Mouse (Mus musculus): ENCODE data around the gene Grhl1. TPM values are rescaled to one million over a fixed set of nuclear protein-coding genes. Genes with fewer than 3 reads are reported as not detected.

The Grhl1 gene
- polyA plus RNA-seq, 1 experiment from 2014 or later = 0.52 TPM

DNA sequence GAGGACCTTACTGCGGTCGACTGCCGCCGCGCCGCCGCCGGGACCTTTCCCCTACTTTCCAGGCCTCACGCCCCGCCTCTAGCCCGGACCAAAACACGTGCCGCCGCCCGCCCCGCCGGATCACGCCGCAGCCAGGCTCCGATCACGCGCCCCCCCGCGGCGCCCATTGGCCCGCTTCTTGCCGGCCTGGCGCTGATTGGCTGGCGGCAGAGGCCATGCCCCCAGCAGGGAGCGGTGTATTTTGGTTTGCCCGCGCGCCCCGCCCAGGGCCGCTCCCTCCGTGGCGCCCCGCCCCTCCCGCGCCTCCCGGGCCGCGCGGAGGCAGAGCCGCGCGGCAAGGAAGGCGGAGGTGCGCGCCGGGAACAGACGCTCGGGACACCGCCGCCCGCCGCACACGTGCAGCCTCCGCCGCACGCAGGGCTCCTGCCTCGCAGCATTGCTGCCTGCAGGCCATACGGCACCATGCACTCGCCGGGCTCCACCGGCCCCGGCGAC is 79.0 kb downstream of the Grhl1 start, which contains the start of gene Klf11:
TSS of gene Klf11 (plus strand) at position 212 of the 495 bp plus-strand sequence.
- peak within 1 kb of the TSS; percentile 86 for H3K4me3 ChIP-seq (replicated peaks)
- peak within 1 kb of the TSS; percentile 94 for H3K27ac ChIP-seq
- H3K36me3 ChIP-seq (replicated peaks) = peaks cover 27% of the 10 kb centered on the region
- under 1% methylated on average over 67 of the region's 68 CpGs for WGBS
- H3K9ac ChIP-seq = peak within 1 kb of the TSS; percentile 90
- H3K4me2 ChIP-seq = peak within 1 kb of the TSS; percentile 66
- H3K4me1 ChIP-seq = peaks cover 28% of the 10 kb centered on the region
- ATAC-seq (ENCODE audit: low FRiP score) = peak; percentile 94
- H3K9me3 ChIP-seq = no peaks in the 10 kb centered on the region
- peaks cover 4% of the 10 kb centered on the region; the same call in 1 of the 2 replicates for H3K27me3 ChIP-seq

DNA sequence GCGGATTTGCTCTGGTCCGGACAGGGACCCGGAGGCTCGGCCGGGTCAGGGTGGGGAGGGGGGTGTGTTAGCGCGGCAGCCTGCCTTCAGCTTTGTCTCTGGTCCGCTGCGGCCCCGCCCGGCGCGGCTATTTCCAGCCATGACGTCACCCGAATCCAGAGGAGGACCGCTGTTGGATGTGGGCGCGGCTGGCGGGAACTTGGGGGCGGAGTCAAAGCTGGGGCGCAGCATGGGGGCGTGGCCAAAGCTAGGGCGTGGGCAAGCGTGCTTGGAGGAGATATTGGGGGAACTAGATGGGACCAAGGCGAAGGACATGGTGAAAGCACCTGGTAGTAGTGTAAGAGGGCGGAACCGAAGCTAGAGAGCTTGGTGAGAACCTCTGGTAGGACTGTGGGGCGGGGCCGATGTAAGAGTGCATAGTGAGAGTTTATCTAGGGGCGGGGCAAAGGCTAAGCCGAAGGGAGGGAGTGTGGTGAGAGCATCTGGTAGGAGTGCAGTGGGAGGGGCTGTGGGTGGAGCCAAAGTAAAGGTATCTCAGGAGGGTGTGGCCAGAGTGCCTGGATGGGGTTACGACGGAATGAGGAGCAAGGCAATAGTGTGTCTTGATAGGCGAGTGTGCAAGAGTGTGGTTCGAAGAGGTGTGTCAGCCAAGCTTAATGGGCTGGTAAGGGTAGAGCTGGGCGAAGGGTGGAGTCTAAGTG is 79.7 kb downstream of the Grhl1 start:
- Histone ChIP-seq H3K27ac (peak overlapping the region; percentile 94), H3K4me2 (peak overlapping the region; percentile 66), H3K36me3 (replicated peaks) (peaks cover 30% of the 10 kb centered on the region), H3K9me3 (no peaks in the 10 kb centered on the region), H3K4me1 (peaks cover 34% of the 10 kb centered on the region), H3K27me3 (peaks cover 4% of the 10 kb centered on the region; the same call in 1 of the 2 replicates), H3K9ac (peak overlapping the region; percentile 90), H3K4me3 (replicated peaks) (peak overlapping the region; percentile 86)
- ATAC-seq (ENCODE audit: low FRiP score) = peak; percentile 88
- 2% methylated on average over 36 of the region's 36 CpGs for WGBS

DNA sequence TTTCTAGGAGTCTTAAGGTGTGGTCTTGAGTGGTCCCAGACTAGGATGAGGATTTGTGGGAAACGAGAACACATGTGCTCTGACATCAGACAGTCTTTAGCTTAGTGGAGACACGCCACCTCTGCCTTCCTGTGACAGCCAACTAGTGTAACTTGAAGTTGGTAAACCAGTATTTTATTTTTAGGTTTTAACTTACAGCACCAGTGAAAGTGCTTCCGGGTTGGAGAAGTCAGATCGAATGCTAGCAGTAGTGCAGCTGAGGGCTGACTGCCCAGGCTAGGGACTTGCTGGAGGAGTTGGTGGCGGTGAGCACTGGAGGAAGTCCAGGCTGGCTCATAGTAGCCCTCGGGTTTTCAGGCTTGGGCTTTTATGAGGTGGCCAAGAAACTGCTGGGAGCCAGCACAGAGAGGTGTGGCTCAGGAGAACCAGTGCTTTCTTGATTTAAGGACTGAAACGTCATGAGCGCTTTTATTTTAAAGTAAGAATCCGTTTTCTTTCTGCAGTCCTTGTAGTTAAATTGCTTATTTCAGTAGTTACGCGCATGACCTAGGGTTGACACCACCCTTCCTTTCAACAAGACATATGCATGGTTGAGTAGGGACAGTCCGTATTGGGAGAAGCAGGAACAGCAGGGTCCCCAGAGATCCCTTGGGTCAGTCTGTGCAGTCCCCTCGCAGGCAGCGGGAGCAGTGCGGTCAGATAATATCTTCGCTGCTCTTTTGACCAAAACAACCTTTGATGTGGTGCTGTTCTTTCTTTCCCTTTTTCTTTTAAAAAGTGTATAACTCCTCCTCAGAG is 82.2 kb downstream of the Grhl1 start:
- peaks cover 41% of the 10 kb centered on the region for H3K4me1 ChIP-seq
- 89% methylated on average over 16 of the region's 16 CpGs for WGBS
- H3K36me3 ChIP-seq (replicated peaks) = peaks cover 49% of the 10 kb centered on the region
- H3K27me3 ChIP-seq = no peaks in the 10 kb centered on the region
- no peak overlapping the region for H3K27ac ChIP-seq
- H3K4me3 ChIP-seq (replicated peaks) = no peak overlapping the region
- H3K9me3 ChIP-seq = no peaks in the 10 kb centered on the region
- H3K9ac ChIP-seq = no peak overlapping the region
- ATAC-seq (ENCODE audit: low FRiP score) = no peak
- no peak overlapping the region for H3K4me2 ChIP-seq

DNA sequence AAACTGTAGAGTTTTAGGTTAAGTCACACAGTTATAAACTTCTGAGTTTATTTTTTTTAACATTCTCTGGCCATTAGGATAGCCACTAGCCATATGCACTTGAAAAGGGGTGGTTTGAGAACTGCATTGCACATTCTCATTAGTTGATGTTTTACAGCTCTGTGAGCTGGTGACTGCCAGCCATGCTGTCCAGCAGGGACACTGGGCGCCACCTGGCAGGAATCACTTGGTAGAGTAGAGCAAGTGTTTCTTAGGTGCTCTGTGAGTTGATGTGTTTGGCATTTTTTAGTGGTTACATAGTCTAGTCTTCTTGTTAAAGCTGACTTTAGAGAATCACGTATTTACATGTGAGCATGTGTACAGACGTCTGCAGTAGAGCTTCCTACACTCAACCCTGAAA is 84.4 kb downstream of the Grhl1 start:
- peaks cover 67% of the 10 kb centered on the region for H3K36me3 ChIP-seq (replicated peaks)
- H3K27me3 ChIP-seq = no peaks in the 10 kb centered on the region
- WGBS = 72% methylated on average over 3 of the region's 3 CpGs
- H3K4me1 ChIP-seq = peaks cover 34% of the 10 kb centered on the region
- no peak overlapping the region for H3K27ac ChIP-seq
- H3K4me2 ChIP-seq = no peak overlapping the region
- H3K4me3 ChIP-seq (replicated peaks) = no peak overlapping the region
- no peak for ATAC-seq (ENCODE audit: low FRiP score)
- H3K9ac ChIP-seq = no peak overlapping the region
- H3K9me3 ChIP-seq = no peaks in the 10 kb centered on the region

DNA sequence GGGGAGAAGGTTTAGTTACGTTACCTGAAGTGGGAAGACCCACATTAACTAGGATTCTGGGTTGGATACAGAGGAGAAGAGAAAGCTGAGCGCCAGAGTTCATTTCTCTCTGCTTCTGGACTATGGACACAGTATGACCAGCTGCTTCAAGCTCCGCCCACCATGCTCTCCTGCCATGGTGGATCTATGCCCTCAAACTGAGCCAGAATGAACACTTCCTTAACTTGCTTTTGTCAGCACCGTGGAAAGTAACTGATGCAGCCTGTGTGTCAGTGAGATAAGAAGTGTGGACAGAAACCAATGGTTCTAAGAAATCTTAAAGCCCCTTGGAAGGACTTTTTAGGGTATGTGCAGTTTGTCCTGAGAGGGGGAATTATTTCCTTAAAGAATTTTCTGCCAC is 86.9 kb downstream of the Grhl1 start:
- WGBS = 90% methylated on average over 4 of the region's 4 CpGs
- H3K27me3 ChIP-seq = no peaks in the 10 kb centered on the region
- no peak overlapping the region for H3K9ac ChIP-seq
- no peak for ATAC-seq (ENCODE audit: low FRiP score)
- H3K4me2 ChIP-seq = no peak overlapping the region
- H3K4me3 ChIP-seq (replicated peaks) = no peak overlapping the region
- H3K36me3 ChIP-seq (replicated peaks) = peaks cover 73% of the 10 kb centered on the region
- no peak overlapping the region for H3K27ac ChIP-seq
- H3K9me3 ChIP-seq = no peaks in the 10 kb centered on the region
- peaks cover 17% of the 10 kb centered on the region for H3K4me1 ChIP-seq

DNA sequence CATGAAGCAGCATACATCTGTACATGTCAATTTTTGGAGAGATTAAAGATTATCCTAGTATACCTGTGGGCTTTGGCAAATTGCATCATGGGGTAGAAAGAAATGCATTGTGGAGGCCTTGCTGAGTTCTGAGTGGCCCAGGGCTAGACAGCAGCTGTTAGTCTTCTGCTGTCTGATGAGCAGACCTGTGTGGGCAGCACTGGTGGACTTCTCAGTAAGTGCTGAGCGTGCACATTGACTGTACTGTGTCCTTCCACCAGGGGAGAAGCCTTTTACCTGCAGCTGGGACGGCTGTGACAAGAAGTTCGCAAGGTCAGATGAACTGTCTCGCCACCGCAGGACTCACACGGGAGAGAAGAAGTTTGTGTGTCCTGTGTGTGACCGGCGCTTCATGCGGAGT is 87.8 kb downstream of the Grhl1 start:
- ATAC-seq (ENCODE audit: low FRiP score) = no peak
- H3K4me2 ChIP-seq = no peak overlapping the region
- H3K27ac ChIP-seq = no peak overlapping the region
- no peaks in the 10 kb centered on the region for H3K9me3 ChIP-seq
- H3K27me3 ChIP-seq = no peaks in the 10 kb centered on the region
- peaks cover 64% of the 10 kb centered on the region for H3K36me3 ChIP-seq (replicated peaks)
- peaks cover 17% of the 10 kb centered on the region for H3K4me1 ChIP-seq
- no peak overlapping the region for H3K9ac ChIP-seq
- WGBS = 94% methylated on average over 9 of the region's 9 CpGs
- no peak overlapping the region for H3K4me3 ChIP-seq (replicated peaks)

DNA sequence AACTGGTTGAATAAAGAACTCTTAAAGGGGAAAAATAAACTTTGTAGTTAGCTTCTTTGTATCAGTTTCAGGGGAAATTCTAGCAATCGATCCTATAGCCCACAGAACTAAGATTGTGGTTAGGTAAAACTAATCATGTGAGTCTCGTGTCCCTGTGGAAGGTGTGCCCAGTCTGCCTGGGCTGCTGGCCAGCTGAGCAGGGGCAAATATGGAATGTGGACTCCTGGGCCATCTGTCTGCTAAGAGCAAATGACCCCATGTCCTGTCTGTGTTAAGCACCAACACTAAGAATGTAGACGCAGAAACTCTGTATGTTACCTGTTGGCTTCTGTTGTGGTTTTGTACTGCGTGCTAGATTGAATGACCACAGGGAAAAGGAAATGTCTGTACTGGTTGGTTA is 89.0 kb downstream of the Grhl1 start:
- no peak overlapping the region for H3K27ac ChIP-seq
- WGBS = 87% methylated on average over 4 of the region's 4 CpGs
- H3K27me3 ChIP-seq = no peaks in the 10 kb centered on the region
- H3K9ac ChIP-seq = no peak overlapping the region
- peaks cover 13% of the 10 kb centered on the region for H3K4me1 ChIP-seq
- ATAC-seq (ENCODE audit: low FRiP score) = no peak
- H3K4me2 ChIP-seq = no peak overlapping the region
- H3K9me3 ChIP-seq = no peaks in the 10 kb centered on the region
- H3K36me3 ChIP-seq (replicated peaks) = peaks cover 52% of the 10 kb centered on the region
- H3K4me3 ChIP-seq (replicated peaks) = no peak overlapping the region

DNA sequence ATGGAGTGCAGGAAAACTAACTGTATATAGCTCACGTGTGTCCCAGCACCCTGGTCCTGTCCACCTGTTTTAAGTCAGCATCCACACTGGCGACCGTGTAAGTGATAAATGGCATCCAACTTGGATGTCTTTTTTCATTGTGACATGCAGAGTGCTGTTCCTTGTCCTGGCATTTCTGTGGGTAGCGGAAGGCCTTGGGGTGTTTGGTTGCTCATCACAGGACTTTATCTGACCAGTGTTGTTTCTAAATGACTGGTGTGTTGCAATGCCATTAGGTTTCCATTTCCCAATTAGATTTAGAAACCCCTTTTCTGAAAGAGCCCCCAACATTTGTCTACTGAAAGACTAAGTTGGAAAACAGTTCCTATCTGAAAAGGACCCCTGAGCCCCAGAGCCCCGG is 90.0 kb downstream of the Grhl1 start:
- 93% methylated on average over 5 of the region's 5 CpGs for WGBS
- Histone ChIP-seq H3K4me3 (replicated peaks) (no peak overlapping the region), H3K9me3 (no peaks in the 10 kb centered on the region), H3K36me3 (replicated peaks) (peaks cover 49% of the 10 kb centered on the region), H3K27ac (no peak overlapping the region), H3K4me1 (peaks cover 4% of the 10 kb centered on the region; the same call in 1 of the 2 replicates), H3K4me2 (no peak overlapping the region), H3K27me3 (no peaks in the 10 kb centered on the region), H3K9ac (no peak overlapping the region)
- no peak for ATAC-seq (ENCODE audit: low FRiP score)

Other genes starting within 250 kb of the Grhl1 start
- gene Taf1b, start 73.9 kb upstream of the Grhl1 start, polyA plus RNA-seq (2016; fragmentation: Nextera tagmentation; extraction: Ambion mirVana) = 34.5 and 34.6 TPM in 2 replicates
- gene Klf11, start 79.0 kb downstream of the Grhl1 start, polyA plus RNA-seq (2016; fragmentation: Nextera tagmentation; extraction: Ambion mirVana) = 15.4 and 15.5 TPM in 2 replicates
- 1.0 and 1.1 TPM in 2 replicates for gene Cys1, start 109.5 kb downstream of the Grhl1 start, polyA plus RNA-seq (2016; fragmentation: Nextera tagmentation; extraction: Ambion mirVana)
- gene Rrm2, start 136.0 kb downstream of the Grhl1 start, polyA plus RNA-seq (2016; fragmentation: Nextera tagmentation; extraction: Ambion mirVana) = 525 and 536 TPM in 2 replicates

All from forebrain, embryonic 12.5 days (tissue).